Mouse (Mus musculus) cerebellum, adult 11 months (tissue): ENCODE results near the gene Wsb1.

Source experiments
- DNase-seq: peaks from one replicate; pipeline ENCODE4 v3.0.0; 2022

Gene Wsb1

GRCm38 (mm10) chr11:79209882-79210471 is 44.5 kb downstream of the Wsb1 start:
- DNase-seq = no peak

DNA sequence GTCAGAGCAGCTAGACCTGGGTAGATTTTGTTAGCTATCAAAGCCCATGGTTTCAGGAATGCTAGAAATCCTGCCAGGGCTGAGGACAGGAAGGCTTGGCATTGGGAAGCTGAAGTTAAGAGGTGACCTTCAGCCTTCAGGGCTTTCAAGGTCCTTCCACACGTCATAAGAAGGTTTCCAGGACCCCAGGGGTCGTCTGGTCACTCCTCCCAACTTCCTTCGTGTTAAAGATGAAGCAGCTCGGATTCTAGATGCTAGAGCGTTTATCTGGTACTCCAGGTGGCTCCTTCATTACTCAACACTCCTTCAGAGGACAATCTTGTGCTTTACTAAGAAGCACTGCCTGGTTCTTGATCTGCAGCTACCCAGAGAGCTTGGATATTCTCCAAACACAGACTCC is 45.4 kb downstream of the Wsb1 start:
- DNase-seq = no peak

DNA sequence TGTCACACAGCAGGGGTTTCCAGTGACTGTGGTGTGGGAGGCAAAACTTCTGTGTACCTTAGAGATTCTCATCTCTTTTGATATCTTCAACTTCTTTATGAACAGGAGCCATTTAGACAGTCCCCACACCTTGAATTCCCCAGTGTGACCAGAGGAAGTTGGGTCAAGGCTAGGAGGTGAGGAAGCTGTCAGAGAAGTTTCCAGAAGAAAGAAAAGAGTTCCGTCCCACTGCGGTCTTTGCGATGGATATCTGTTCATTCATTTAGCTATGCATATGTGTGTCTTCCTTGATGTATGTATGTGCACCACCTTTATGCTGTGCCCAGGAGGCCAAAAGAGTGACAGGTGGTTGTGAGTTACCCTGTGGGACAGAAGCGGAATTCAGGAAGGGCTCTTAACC is 46.0 kb downstream of the Wsb1 start:
- no peak for DNase-seq

DNA sequence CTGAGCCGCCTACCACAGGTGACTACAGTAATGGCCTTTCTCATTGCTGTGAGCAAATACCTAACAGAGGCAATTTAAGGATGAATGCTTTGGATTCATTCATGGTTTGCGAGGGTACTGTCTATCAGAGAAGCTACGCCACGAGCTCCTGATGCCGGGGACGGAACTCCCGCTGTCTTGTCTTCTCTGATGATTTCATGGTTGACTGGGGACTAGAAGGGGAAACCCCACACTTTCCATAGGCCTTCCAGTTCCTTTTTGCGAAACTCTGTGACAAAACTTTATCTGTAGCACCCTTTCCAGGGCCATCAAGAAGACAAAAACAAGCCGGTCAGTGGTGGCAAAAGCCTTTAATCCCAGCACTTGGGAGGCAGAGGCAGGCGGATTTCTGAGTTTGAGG is 46.8 kb downstream of the Wsb1 start:
- no peak for DNase-seq

DNA sequence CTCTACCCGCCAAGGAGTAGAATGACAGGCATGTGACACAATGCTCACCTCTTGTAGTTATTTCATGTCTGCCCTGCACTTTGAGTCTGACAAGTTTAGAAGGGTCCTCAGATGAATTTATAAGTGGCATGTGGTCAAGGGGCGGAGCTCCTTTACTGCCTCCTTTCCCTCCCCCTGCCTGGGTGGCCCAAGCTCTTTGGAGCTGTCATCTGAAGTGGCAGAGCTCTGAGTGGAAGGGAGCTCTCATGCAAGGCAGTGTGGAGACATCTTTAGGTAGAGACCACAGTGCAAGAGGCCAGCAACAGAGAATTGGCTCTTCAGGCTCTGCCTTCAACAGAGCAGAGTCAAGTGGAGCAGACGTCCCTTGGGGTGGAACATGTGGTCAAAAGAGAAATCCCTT is 50.0 kb downstream of the Wsb1 start:
- DNase-seq = no peak

GRCm38 (mm10) chr11:79200502-79200901 is 54.0 kb downstream of the Wsb1 start:
- no peak for DNase-seq

DNA sequence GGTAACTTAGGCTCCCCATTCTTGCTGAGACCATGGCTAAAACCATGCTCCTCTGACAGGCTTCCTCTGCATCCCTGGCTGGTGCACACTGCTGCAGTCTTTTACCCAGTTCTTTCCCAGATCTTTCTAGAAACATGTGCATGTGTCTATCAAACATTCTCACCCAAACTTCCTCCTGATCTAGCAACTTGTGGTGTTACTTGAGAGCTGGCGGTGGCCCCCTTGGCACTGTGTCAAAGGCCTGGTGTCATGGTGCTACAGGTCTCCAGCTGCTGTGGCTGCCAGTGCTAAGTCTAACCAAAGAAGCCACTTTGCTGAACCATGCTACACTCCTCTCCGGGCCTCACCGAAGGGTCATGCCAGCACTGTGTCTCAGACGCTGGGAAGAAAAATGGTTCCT is 55.9 kb downstream of the Wsb1 start:
- no peak for DNase-seq

- DNase-seq = no peak
Observed at GRCm38 (mm10) chr11:79197846-79198235, 56.6 kb downstream of the Wsb1 start.

DNA sequence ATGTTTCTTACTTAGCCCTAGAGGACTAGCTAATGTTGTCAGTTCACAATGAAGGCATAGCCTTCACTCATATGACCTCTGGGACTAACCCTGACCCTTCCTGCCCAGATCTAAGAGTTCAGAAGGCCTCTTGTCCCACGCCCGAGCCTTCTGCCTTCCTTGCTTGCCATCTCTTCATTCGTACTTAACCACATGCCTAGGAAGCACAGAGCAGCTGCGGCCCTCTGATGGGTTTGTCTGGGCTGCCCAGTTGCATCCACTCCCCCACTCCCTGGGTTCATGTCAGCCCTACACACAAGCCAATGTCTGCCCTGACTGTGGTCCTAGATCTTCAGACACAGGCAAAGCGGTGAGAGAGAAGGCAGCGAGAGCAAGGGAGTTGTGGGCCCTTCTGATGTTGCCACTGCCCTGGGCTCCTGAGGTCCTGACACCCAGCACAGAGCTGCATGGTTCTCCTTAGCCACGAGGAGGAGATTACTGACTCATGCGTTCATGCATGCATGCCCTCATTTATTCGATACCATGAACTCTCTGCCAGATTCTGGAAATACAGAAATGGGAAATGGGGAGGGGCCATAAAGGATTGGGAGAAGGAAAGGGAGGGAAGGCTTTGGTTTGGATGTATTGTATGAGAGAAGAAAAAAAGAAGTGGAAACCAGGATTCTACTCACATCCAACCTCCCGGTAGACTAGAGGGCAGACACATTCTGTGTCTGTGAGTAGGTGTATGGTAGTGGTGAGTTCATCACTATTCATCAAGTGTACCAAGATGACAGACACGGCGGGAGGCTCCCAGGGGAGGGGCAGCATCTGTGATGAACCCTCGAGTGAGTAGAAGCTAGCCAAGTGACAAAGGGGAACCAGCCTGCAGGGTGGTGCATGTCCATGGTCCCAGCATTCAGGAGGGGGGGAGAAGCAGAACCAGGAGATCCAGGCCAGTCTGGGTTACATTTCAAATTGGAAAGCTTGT is 57.3 kb downstream of the Wsb1 start:
- no peak for DNase-seq

- DNase-seq = no peak
Observed at GRCm38 (mm10) chr11:79196196-79196869, 58.1 kb downstream of the Wsb1 start.

GRCm38 (mm10) chr11:79192176-79192575 is 62.3 kb downstream of the Wsb1 start:
- no peak for DNase-seq

GRCm38 (mm10) chr11:79191214-79191613 is 63.3 kb downstream of the Wsb1 start:
- DNase-seq = no peak

GRCm38 (mm10) chr11:79190257-79190656 is 64.2 kb downstream of the Wsb1 start:
- no peak for DNase-seq
